In the genomic region with DNA sequence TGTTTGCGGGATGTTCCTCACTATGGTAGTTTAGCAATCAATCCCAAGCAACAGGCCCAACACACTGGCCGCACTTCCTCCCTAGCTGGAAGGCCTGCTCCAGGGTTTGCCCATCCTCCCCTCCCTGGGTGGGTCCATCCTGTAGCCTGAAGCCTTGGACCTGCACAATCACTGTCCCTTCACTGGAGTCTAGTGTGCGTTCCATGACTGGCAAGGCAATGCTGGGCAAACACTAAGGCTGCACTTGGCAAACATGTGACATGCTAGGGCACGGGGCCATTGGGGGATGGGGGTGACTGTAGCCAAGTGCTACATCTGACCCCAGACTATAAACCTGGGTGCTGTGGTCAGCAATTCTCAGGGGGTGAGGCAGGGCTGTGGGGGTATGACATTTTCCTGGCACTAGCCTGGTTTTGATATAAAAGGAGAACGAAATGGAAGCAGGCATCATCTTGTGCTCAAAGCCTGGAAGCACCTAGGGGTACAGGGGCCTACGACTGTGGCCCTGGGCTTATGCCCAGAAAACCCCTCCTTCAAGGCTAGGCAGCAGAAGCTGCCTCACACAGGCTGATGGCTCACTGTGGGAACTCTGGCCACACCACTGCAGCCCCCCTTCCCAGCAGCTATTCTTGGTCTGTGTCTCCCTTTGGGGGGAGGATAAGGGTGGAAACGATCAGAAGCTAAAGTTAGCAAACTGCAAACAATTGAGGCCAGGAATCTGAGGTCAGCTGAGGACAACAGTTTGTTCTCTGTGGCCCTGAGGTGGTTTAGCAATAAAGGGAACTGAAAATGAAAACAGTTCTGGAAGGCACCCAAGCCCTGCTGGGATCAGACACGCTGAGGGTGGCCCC, we compare ENCODE assay signal across 8 mouse cellular contexts. TPM values are rescaled to one million over a fixed set of nuclear protein-coding genes. Genes with fewer than 3 reads are reported as not detected.
DNase-seq lines count a peak whose midpoint lies in the region; ATAC-seq lines count a peak whose summit lies in the region.

No protein-coding gene starts in this region.

- 52% methylated on average over 8 of the region's 8 CpGs for WGBS in kidney, embryonic 14.5 days

- H3K36me3 ChIP-seq in kidney, embryonic 14.5 days (ENCODE audit: control insufficient read depth, insufficient read depth, low read length): no peaks in the 10 kb centered on the region

- H3K4me3 ChIP-seq in kidney, embryonic 14.5 days (ENCODE audit: low read length): no peak overlapping the region

- no peak overlapping the region for H3K27ac ChIP-seq in kidney, embryonic 14.5 days (ENCODE audit: low read depth, low read length)

- no peaks in the 10 kb centered on the region for H3K9me3 ChIP-seq in kidney, embryonic 14.5 days (ENCODE audit: control insufficient read depth, low read length)

- H3K4me2 ChIP-seq in kidney, embryonic 14.5 days (replicated peaks; ENCODE audit: low read depth, low read length): no peak overlapping the region

- no peaks in the 10 kb centered on the region for H3K27me3 ChIP-seq in kidney, embryonic 14.5 days (ENCODE audit: control insufficient read depth, insufficient read depth, low read length)

- H3K4me1 ChIP-seq in kidney, embryonic 14.5 days (ENCODE audit: control insufficient read depth, insufficient read depth, low read length): peaks cover 44% of the 10 kb centered on the region

- no peak overlapping the region for H3K9ac ChIP-seq in kidney, embryonic 14.5 days (ENCODE audit: low read depth, low read length)

- ATAC-seq in kidney, embryonic 14.5 days (ENCODE audit: low FRiP score, low TSS enrichment): peak; percentile 32

- DNase-seq in spleen, adult 18-20 months: peak; percentile 51
- DNase-seq in spleen, adult 12 weeks (ENCODE audit: low spot score): no peak
- DNase-seq in cerebellum, postnatal 10 days: peak; percentile 90 to 93
- DNase-seq in heart, adult 9 months (ENCODE audit: low spot score in 2 of 2): peak; percentile 97
- peak; percentile 95 for DNase-seq in lung, postnatal 25 days (ENCODE audit: low spot score)
- peak; percentile 58 for DNase-seq in telencephalon, adult 2 months (ENCODE audit: low read depth, low spot score)
- DNase-seq in right cerebral cortex, postnatal 36 days (ENCODE audit: low spot score in 2 of 2): no peak

RNA-seq across cellular contexts. Expression of gene E030018B13Rik, which starts 5.0 kb away (rescaled TPM):
- 0.35 TPM in 1 of 2 replicates, not detected in the other for polyA plus RNA-seq in kidney, embryonic 14.5 days (2014; fragmentation: Nextera tagmentation; extraction: Ambion mirVana)

RNA-seq across cellular contexts. Expression of gene Klf13, which starts 27.1 kb away (rescaled TPM):
- polyA plus RNA-seq in kidney, embryonic 14.5 days (2014; fragmentation: Nextera tagmentation; extraction: Ambion mirVana): 23.0 and 23.2 TPM in 2 replicates

Comparison
In these comparisons a context has a peak if more than half of its experiments do, and no peak if none do; other contexts are left out.
1. DNase-seq: peak in spleen, adult 18-20 months (2 of 2), cerebellum, postnatal 10 days (2 of 2), heart, adult 9 months (2 of 2), lung, postnatal 25 days (single experiment) and telencephalon, adult 2 months (single experiment); none in spleen, adult 12 weeks (single experiment) and right cerebral cortex, postnatal 36 days (0 of 2).